Mouse (Mus musculus) embryo, embryonic 9.5 days (tissue): Measurements from ENCODE around the gene Oas1f.
"Not testable (repeated sequence)": the region's sequence is repeated elsewhere in the genome, so short reads cannot be mapped to it uniquely, and the experiment has no call there.

Source experiments
- DNase-seq: peaks from one replicate; pipeline ENCODE4 v3.0.0-alpha.2; 2017; ENCODE audit errors: extremely low spot score

Oas1f gene

DNA sequence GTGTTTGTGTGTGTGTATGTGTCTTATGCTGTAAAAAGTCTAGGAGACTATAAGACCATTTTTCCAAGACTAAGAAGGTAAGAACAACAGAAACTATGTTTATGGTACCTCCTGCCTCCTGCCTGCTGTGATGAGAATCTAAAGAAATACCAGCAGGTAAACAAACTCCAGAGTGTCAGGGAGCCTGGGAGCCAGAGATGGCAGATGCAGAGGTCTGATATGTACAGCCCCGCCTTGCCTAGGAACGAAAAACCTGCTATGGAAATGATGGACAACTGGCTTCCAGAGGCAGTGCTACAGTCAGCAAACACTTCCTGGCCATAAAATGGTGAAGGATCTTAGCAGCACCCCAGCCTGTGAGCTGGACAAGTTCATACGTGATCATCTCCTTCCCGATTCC lies at the start of gene Oas1f:
Gene Oas1f (plus strand): TSS at position 301 of the 400 bp plus-strand sequence.
- DNase-seq = no peak

DNA sequence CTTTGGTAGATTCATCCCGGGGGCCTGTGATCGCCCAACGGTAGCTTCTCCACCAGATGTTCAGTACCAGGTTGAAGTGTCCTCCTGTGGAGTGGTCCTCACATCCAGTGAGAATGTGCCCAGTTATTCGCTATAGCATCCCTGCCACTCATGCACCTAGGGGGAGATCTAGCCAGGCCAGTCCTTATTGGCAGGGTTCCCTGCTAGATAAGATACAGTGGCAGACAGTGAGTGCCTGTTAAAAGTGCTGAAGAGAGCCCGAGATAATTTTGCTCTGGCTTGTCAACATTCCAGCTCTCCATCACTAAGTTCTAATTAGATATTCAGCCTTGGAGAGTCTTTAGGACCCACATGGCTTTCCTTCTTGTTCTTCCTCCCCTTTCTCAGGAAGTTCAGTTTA lies 49.0 kb upstream of the Oas1f start:
- not testable (repeated sequence) for DNase-seq

DNA sequence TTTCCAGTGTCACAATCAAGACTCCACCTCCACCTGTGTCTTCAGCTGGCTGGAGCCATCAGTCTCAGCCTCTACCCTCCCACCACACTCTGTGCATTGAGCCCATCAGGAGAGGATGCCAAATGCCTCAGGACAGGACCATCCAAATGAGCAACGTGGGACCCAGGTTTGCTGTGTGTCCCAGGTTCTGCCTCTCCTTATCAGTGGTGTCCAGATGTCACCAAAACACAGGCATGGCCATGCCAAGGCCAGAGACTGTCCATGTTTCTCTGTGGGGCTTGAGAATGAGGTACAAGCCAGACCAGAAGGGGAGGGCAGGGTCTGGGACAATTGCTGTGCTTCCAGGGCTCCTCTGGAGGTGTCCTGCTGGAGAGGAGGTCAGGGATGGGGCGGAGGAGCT lies 48.2 kb upstream of the Oas1f start:
- not testable (repeated sequence) for DNase-seq

DNA sequence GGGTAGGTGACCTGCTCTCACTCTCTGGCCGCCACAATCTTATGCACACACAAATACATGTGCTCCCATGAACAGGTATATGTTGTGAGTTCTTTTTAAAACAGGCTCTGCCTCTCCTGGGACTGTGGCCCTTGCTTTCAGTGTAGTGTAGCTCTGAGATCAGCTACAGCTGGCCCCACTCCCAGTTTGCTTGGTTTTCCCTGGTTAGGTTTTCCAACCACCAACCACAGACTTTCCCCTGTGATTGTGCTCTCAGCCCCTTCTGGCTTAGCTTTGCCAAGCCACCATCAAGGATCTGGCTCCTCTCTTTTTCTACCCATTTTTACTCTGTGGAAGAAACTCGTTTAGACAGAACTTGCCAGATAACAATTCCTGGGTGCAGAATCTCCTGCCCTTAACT lies 43.6 kb upstream of the Oas1f start:
- DNase-seq = no peak

DNA sequence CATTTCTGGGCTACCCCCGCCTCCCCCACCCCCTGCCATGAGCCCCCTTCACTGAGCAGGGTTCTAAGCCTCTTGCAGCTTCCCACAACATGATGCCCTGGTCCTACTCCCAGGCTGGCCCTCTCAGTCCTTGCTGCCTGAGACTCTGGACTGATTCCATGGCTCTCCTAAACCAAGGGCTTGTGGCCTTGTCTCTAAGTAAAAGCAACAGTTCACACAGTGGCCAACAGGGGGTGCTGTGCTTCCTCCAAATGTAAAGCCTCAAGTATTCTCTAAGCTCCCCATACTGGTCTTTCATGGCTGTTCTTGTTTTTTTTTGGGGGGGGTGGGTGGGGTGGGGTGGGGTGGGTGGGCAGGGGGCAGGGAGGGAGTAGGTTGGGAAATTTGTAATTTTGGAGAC lies 40.7 kb upstream of the Oas1f start:
- peak; percentile 37 for DNase-seq

DNA sequence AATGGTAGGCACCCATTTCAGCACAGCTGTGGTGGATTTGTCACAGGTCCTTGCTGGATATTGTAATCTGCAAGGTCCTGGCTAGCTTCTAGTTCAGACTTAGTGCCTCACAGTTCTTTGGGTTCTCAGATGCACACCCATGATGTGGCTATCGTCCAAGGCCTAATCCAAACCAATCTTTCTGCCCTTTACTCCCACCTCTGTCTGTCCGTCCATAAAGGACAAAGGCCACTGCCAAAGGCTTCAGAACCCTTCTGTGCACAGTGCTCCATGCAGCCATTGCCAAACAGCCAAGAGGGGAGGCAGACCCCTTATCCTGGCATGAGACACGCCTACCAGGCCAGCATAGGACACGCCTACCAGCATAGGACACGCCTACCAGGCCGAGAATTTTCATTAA lies 38.0 kb upstream of the Oas1f start:
- no peak for DNase-seq

DNA sequence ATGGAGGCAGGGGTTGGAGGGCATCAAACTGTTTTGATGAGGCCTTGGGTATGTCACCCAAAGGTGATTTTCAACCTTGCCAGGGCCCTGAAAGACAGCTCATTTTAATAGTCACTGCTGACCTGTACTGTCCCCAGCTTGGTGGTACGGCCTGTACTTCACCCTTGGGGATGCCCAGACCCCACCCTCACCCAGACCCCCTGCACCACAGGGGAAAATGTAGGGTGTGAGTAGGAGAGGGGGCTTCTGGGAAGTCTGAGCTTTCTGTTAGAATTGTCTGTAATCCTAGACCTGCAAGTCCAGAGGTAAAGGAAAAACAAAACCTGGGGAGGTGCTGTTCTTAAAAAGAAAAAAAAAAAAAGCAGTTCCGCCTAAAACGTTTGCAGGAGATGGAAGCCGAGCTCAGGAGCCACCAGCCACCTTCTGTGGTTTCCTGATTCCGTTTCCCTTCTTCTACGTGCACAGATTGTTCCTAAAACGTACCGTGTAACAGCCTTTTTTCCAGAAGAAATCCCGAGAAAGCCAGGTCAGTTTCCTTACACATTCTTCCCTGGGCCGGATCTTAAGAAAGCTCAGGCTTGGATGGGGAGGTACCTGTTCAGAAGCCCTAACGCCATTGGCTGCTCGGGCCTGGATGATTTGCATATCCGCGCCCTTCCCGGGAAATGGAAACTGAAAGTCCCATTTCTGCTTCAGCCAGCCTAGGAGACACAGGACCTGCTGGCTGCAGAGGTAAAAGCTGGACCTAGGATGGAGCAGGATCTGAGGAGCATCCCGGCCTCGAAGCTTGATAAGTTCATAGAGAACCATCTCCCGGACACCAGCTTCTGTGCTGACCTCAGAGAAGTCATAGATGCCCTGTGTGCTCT lies 35.0 kb upstream of the Oas1f start, which contains the start of gene Oas1c:
Gene Oas1c (minus strand): TSS at position 564 of the 869 bp plus-strand sequence.
- DNase-seq = peak; percentile 68

DNA sequence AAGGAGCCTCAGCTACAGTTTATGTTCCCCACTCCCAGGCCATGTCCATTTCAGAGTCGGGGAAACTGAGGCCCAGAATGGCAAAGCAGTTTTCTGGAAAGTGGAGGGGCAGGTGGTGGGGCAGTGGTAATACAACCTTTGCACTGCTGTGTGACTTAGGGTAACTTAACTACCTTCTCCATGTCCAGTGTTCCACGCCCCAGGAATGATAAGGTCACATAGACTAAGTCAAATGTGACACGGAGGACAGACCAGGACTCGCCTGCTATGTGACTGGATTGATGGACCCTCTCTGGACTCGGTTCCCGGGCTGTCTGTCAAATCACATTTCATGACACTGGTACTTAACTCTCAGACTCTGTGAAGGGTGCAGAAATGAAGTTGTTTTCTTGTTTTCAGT lies 34.1 kb upstream of the Oas1f start:
- no peak for DNase-seq

DNA sequence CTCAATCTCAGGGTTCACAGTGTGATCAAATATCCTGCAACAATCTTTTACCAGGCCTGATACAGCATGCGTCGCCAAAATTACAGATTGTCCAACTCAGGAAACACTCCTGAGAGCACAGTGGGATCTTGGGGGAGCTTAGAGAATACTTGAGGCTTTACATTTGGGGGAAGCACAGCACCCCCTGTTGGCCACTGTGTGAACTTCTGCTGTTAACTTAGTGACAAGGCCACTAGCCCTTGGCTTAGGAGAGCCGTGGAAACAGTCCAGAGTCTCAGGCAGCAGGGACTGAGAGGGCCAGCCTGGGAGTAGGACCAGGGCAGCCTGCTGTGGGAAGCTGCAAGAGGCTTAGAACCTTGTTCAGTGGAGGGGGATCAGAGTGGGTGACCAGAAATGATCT lies 31.2 kb upstream of the Oas1f start:
- DNase-seq = no peak

DNA sequence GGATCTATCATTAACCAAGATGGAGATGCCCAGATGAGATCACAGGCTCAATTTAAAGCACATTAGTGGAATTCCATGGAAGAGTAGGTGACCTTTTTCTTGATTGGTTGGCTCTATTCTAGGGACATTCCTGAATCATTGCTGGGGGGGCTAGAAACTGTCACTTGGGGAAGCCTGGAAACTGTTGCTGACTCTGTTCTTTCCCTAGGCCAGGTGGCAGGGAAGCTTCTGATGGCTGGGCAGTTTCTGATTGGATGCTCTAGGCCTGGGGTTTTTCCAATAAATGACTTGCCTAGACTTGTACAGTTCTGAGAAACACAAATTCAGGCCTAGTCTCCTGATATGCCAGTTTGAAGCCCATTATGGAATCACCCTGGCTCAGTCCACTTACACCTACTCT lies 28.2 kb upstream of the Oas1f start:
- DNase-seq = no peak

DNA sequence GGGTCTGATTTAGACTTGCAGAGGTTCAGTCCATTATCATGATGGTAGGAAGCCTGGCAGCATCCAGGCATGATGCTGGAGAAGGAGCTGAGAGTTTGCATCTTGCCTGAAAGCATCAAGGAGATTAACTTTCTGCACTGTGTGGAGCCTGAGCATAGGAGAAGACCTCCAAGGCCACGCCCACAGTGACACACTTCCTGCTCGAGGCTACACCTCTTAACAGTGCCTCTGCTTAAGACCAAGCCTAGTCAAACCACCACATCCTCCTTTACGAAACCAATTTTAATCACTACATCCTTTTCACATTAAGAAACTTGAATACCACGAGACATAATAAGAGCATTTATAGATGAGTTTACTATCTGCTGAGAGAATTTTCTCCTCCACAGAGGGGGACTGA lies 16.1 kb upstream of the Oas1f start:
- DNase-seq = no peak

DNA sequence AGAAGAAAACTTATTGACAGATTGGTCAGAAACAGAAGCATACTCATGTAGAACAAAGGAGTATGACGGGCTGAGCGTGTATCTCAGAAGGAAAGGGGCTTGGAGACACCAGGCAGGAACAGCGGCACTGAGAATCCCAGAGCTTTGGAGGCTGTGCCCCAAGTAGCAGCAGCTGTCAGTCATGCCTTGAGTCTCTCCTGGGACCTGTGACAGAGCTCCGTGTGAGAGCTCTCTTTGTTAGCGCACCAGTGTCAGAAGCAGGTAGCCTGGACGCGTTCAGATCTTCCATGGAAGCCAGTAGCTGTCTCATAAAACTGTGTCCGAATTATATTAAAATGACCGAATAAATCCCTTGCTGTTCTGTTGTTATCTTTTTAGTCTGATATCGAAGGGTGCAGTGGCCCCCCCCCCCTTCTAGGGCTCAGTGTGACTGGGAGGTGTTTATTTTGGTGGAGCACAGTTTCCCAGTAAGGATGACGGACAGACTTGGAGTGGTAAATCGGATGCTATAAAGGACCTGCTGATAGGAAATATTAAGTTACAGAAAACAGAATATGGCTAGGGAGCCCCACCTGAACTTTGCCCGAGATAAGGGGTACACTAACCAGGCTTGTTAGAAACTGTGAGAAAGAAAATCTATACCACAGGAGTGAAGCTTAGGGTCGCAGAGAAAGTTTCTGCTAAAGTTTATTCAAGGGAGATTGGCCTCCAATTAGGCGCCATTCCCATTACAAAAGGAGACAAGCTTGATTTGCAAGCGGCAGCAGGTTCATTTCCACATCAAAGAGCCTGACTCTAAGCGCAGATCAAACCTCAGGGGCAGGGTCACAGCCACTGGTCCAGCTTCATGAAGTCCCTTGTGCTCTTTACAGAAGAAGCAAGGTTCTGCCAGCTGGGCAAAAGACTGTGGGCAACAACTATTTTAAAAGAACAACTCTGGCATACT lies 13.6 kb upstream of the Oas1f start:
- DNase-seq = no peak

DNA sequence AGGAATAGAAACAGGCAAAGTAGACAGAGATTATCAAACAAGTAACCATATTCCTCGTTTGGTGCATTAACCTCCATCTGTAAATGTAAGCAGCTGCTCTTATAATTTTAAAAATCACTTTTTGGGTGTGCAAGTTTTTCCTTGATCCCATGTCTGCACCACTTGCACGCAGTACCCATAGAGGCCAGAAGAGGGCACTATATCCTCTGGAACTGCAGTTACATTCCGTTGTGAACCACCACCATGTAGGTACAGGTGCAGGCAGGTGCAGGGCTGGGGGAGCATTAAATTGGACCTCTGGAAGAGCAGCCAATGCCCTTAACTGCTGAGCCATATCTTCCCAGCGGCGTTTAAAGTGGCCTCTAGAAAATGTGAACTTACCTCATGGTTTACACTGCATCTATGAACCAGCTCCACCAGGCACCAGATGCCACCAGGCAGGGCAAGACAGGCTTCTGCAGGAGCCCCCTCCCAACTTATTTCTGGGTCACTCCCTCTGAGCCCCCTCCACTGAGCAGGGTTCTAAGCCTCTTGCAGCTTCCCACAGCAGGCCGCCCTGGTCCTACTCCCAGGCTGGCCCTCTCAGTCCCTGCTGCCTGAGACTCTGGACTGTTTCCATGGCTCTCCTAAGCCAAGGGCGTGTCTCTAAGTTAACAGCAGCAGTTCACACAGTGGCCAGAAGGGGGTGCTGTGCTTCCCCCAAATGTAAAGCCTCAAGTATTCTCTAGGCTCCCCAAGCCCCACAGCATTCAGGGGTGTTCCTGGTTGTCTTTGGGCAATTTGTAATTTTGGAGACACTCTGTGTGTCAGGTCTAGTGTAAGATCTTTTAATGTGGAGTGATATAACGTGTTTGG lies 10.2 kb upstream of the Oas1f start:
- DNase-seq = peak; percentile 40

DNA sequence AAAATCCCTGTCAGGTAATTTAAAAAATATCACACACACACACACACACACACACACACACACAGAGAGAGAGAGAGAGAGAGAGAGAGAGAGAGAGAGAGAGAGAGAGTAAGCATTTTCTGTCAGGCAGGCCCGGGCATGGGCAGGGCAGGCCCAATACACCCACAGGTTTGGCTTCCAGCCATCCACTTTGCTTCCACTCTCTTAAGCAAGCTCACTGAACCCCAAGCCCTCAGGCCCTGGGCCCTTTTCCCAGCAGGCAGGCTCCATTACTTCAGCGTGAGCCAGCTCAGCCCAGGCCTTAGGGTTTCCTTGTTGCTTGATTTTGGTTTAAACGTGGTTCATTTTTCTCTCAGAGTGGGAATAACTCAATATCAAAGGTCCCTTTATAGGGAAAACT lies 2.5 kb upstream of the Oas1f start:
- no peak for DNase-seq

DNA sequence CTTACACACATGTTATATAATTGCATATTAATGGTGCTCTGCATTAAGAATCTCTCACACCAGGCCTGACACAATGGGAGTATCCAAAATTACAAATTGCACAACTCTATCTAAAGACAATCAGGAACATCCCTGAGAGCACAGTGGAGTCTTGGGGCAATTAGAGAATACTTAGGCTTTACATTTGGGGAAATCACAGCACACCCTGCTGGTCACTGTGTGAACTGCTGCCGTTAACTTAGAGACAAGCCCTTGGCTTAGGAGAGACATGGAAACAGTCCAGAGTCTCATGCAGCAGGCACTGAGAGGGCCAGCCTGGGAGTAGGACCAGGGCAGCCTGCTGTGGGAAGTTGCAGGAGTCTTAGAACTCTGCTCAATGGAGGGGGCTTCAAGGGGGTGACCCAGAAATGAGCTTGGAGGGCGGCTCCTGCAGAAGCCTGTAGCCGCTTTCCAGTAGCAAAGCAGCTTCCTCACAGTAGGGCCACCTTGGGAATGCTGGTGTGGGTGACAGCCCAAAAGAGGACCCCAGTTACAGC lies 2.5 kb downstream of the Oas1f start:
- DNase-seq = peak; percentile 19

DNA sequence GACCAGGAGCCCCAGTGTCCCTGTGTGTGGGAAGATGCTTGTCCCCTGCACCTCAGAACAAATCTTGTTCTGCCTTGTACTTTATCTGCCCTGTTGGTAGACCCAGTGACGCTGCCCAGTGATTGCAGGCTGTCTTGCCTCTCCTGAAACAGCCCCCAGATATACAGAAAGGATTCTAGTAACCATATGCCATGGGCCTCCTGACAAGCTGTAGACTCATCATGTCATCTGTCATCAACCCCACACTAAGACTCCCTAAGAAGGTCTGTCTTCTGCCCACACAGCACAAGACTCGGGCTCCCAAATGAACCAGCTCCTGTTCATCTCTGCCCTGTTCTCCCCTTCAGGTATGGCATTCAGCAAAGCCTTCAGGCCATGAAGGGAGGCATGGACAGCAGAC lies 12.1 kb downstream of the Oas1f start:
- no peak for DNase-seq

DNA sequence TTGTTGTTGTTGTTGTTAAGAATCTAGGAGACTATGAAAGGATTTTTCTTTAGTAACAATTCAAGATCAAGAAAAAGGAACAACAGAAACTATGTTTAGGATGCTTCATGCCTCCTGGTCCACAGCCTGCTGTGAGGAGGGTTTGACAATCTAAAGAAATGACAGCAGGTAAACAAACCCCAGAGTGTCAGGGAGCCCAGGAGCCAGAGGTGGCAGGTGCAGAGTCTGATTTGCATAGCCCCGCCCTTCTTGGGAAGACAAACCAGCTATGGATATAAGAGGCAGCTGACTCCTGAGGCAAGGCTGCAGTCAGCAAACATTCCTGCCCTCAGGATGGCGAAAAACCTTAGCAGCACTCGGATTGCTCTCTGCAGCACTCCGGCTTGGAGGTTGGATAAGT lies 14.0 kb downstream of the Oas1f start, which contains the start of gene Oas1h:
Gene Oas1h (plus strand): TSS at position 301 of the 400 bp plus-strand sequence.
- no peak for DNase-seq

DNA sequence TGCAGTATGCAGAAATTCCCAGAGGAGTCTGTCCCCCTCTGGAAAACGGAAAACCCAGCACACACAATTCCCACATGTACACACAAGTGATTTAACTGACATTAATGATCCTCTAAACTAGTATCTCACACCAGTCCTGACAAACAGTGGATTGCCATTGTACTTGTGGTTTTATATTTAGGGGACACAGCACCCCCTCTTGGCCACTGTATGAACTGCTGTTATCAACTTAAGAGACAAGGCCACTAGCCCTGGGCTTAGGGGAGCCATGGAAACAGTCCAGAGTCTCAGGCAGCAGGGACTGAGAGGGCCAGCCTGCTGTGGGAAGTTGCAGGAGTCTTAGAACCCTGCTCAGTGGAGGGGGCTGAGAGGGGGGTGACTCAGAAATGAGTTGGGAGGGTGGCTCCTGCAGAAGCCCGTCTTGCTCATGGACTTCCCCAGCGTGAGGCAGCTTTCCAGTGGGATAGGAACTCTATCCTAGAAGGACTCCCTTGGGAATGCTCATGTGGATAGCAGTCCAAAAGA lies 18.2 kb downstream of the Oas1f start:
- DNase-seq = peak; percentile 11

DNA sequence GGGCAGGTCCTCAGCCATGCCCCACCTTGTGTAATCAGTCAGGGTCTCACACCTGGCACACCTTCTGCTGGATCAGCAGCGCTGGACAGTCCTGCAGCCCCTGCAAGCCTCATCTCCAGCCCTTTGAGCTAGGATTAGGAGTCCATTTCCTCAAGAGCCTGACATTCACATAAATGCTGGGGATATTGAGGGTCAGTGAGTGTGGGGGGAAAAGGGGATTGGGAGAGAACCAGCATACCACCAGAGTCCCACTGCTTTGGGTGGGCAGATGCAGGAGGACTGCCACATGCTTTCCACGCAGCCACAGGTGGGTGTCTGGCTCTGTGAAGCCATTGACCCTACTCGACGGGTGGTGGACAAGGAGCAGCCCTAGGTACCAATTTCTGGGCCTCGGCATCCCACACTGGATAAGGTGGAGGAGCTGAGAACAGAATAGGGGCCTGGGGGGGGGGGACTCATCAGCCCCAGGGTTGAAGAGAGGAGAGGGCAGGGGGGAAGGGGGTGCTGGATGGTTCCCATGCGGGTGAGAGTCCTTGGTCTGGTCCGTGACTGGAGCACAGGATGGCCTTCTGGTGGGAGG lies 22.4 kb downstream of the Oas1f start:
- DNase-seq = no peak

DNA sequence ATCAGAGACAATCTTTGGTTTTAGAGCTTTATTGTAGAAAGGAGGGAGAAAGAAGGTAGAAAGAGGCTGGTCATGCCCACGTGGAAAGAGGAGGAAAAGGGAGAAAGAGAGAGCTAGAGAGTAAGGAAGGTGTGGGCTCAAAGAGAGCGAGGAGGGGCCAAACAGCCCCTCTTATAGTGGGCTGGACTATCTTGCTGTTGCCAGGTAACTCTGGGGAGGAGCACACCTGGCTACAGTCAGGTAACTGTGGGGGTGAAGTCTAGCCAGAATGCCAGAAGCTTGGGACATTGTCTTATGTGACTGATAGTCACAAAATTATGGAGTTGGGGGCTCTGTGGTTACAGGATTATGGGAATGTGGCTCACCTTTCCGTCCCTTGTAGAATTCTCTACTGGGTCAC lies 22.9 kb downstream of the Oas1f start:
- DNase-seq = no peak

DNA sequence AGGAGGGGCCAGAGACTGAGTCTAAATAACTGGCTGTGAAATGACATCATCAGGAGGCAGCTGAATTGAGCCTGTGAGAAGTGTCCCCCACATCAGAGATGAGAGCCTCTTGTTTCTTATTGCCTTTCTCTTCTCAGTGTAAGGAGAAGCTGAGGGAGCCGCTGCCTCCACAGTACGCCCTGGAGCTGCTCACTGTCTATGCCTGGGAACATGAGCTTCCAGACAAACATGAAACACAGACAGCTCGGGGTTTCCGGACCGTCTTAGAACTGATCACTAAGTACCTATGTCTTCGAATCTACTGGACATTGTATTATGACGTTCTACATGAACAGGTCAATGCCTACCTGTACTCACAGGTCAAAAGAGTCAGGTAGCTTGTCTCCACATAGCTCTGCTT lies 23.6 kb downstream of the Oas1f start:
- no peak for DNase-seq
